Mouse (Mus musculus) kidney, adult 2 months (tissue): ENCODE data around the gene Eva1c. TPM values are rescaled to one million over a fixed set of nuclear protein-coding genes. Genes with fewer than 3 reads are reported as not detected.
A peak's percentile ranks its signal among the peaks of the same experiment; 100 is the strongest.

Experiments used
- DNase-seq: peaks from one replicate; pipeline ENCODE4 v3.0.0; 2021
- H3K27ac ChIP-seq: fragments of 200-500 bp; 2 replicates; pipeline ENCODE4 v1.5.1; 2012; ENCODE audit warnings: low read depth, low read length, control low read depth, inconsistent platforms; ENCODE audit not compliant: insufficient read depth
- H3K27me3 ChIP-seq: fragments of 200-500 bp; replicated peaks from 2 replicates; pipeline ENCODE4 v1.6.1; 2012; ENCODE audit warnings: mild to moderate bottlenecking, moderate library complexity, low read length, inconsistent platforms; ENCODE audit not compliant: control insufficient read depth, insufficient read depth
- H3K36me3 ChIP-seq: fragments of 200-500 bp; 2 replicates; pipeline ENCODE4 v1.6.1; 2012; ENCODE audit warnings: mild to moderate bottlenecking, moderate library complexity, low read length, inconsistent platforms; ENCODE audit not compliant: control insufficient read depth, insufficient read depth
- H3K4me1 ChIP-seq: fragments of 200-500 bp; 2 replicates; pipeline ENCODE4 v1.6.1; 2011; ENCODE audit warnings: low read length; ENCODE audit not compliant: control insufficient read depth, insufficient read depth
- H3K4me3 ChIP-seq: fragments of 200-500 bp; 2 replicates; pipeline ENCODE4 v1.5.1; 2011; ENCODE audit warnings: mild to moderate bottlenecking, low read depth, low read length, control low read depth; ENCODE audit not compliant: insufficient read depth
- CTCF ChIP-seq: fragments of 200-500 bp; conservative IDR thresholded peaks from 2 replicates; pipeline ENCODE4 v1.5.1; 2011; ENCODE audit warnings: low read depth, mild to moderate bottlenecking, control low read depth, low read length, moderate library complexity, mixed read lengths; ENCODE audit not compliant: insufficient read depth, insufficient read length
- POLR2A ChIP-seq: fragments of 200-500 bp; IDR thresholded peaks from one replicate; pipeline ENCODE4 v1.6.1; 2011; ENCODE audit warnings: low read depth, low read length, control low read depth
- WGBS: fragments of 180-500 bp; shearing (Covaris S2); methylation state at CpG from one replicate; pipeline ENCODE4 v1.1.7; 2018; 5-methylcytosine and 5-hydroxymethylcytosine counted together
- polyA plus RNA-seq: library from polyadenylated mRNA; depleted of rRNA; stranded (reverse); fragments of >200 nt; gene quantifications from 2 replicates; pipeline ENCODE4 v1.2.3, GENCODE M21; 2012; rRNA removed

Gene Eva1c
- polyA plus RNA-seq, 1 experiment: 5.8 TPM

- TF ChIP-seq CTCF: no peak
- TF ChIP-seq POLR2A: peak; percentile 41
- peak; percentile 97 for DNase-seq
- H3K27me3 ChIP-seq: no peaks in the 10 kb centered on the region
- no peaks in the 10 kb centered on the region; the same call in 1 of the 2 replicates for H3K36me3 ChIP-seq
- H3K4me3 ChIP-seq: peak within 1 kb of the TSS; percentile 85
- peak within 1 kb of the TSS; percentile 73 for H3K27ac ChIP-seq
- under 1% methylated on average over 56 of the region's 56 CpGs for WGBS
- H3K4me1 ChIP-seq: no peaks in the 10 kb centered on the region
These were observed 108.3 kb downstream of the Eva1c start, which contains the start of gene Cfap298 for GRCm38 (mm10) chr16:90934687-90935328. Gene Cfap298, minus strand, starts transcription at chr16:90935114.

DNA sequence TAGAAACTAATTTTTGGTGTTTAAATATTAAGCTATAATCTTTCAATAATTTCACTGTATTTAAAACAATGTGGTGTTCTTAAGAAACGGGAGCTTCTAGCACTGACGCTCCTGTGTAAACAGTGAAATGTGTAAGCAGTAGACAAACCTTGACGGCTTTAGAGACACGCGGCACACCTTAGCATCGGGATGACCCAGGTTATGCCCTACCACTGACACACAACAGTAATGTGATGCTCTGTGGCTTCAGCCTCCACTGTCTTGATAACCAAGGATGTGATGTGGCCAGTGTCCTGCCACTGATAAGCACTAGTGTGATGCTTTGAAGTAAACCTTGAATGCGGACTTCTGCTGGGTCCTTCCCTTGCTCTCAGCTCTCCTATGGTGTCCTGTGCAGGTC is 114.7 kb downstream of the Eva1c start:
- no peak for DNase-seq
- H3K36me3 ChIP-seq: peaks cover 1% of the 10 kb centered on the region
- H3K4me1 ChIP-seq: no peaks in the 10 kb centered on the region
- no peak for TF ChIP-seq POLR2A
- TF ChIP-seq CTCF: no peak
- H3K4me3 ChIP-seq: no peak overlapping the region
- WGBS: 90% methylated on average over 7 of the region's 7 CpGs
- H3K27ac ChIP-seq: no peak overlapping the region
- H3K27me3 ChIP-seq: no peaks in the 10 kb centered on the region

GRCm38 (mm10) chr16:90946977-90947376 is 120.5 kb downstream of the Eva1c start:
- H3K36me3 ChIP-seq: peaks cover 3% of the 10 kb centered on the region; the same call in 1 of the 2 replicates
- no peak for DNase-seq
- TF ChIP-seq POLR2A (no peak), CTCF (no peak)
- no peak overlapping the region for H3K4me3 ChIP-seq
- H3K27ac ChIP-seq: no peak overlapping the region
- WGBS: 64% methylated on average over 8 of the region's 8 CpGs
- no peaks in the 10 kb centered on the region for H3K27me3 ChIP-seq
- no peaks in the 10 kb centered on the region for H3K4me1 ChIP-seq

GRCm38 (mm10) chr16:90950354-90950963 is 123.9 kb downstream of the Eva1c start:
- Histone ChIP-seq H3K4me3 (no peak overlapping the region), H3K4me1 (no peaks in the 10 kb centered on the region), H3K27ac (no peak overlapping the region), H3K36me3 (0 out of 2 replicates have a peak, but pooled peaks cover 1% of the 10 kb centered on the region), H3K27me3 (no peaks in the 10 kb centered on the region)
- TF ChIP-seq POLR2A (no peak), CTCF (no peak)
- no peak for DNase-seq
- WGBS: 73% methylated on average over 17 of the region's 17 CpGs

DNA sequence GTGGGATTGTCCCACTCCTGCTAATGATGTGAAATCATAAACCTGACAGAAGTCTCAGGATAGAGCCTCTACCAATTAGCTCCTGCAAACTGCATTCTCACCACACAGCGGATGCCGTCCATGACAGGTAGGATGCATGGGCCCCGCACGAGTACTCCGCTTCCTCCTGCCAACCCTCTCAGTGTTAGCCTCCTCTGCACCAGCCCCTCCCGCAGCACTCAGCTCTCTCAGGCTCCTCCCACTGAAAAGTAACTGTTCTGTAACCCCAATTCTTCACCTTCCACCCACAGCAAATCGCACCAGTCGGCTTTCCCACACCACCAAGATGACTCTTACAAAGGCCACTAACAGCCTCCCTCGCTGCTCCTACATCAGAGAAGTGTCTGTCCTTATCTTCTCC is 126.6 kb downstream of the Eva1c start:
- no peaks in the 10 kb centered on the region for H3K27me3 ChIP-seq
- no peak for DNase-seq
- TF ChIP-seq POLR2A (no peak), CTCF (no peak)
- H3K27ac ChIP-seq: no peak overlapping the region
- H3K4me1 ChIP-seq: no peaks in the 10 kb centered on the region
- H3K36me3 ChIP-seq: peaks cover 1% of the 10 kb centered on the region; the same call in 1 of the 2 replicates
- WGBS: 89% methylated on average over 9 of the region's 9 CpGs
- no peak overlapping the region for H3K4me3 ChIP-seq

DNA sequence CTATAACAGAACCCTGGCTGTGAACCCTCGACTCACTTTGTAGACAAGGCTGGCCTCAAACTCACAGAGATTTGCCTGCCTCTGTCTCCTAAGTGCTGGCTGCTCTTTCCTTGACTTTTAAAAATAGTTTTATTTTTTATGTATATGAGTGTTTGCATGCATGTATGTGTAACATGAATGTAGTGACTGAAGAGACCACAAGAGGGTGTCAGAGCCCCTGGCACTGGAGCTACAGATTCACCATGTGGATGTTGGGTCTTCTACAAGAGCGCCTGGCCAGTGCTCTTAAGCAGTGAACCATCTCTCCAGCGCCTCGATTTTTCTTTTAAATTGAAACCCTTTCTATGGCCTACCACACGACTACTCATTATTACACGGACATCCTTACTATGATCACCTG is 127.3 kb downstream of the Eva1c start:
- no peak for DNase-seq
- Histone ChIP-seq H3K27me3 (no peaks in the 10 kb centered on the region), H3K27ac (no peak overlapping the region), H3K4me3 (no peak overlapping the region), H3K36me3 (peaks cover 1% of the 10 kb centered on the region; the same call in 1 of the 2 replicates), H3K4me1 (no peaks in the 10 kb centered on the region)
- TF ChIP-seq POLR2A: no peak
- peak; percentile 24; the same call in 1 of the 2 replicates for TF ChIP-seq CTCF
- 93% methylated on average over 6 of the region's 6 CpGs for WGBS

Other genes starting within 250 kb of the Eva1c start
- 4.6 and 6.1 TPM in 2 replicates for gene Mis18a, start 99.3 kb upstream of the Eva1c start, polyA plus RNA-seq
- 28.8 and 43.9 TPM in 2 replicates for gene Mrap, start 88.5 kb upstream of the Eva1c start, polyA plus RNA-seq
- gene Urb1, start 16.3 kb upstream of the Eva1c start, polyA plus RNA-seq: 2.7 and 3.2 TPM in 2 replicates
- gene Cfap298, start 108.4 kb downstream of the Eva1c start, polyA plus RNA-seq: 16.1 TPM in 2 replicates
- 20.4 and 24.8 TPM in 2 replicates for gene Synj1, start 184.6 kb downstream of the Eva1c start, polyA plus RNA-seq
- gene Paxbp1, start 217.8 kb downstream of the Eva1c start, polyA plus RNA-seq: 13.3 and 13.6 TPM in 2 replicates